Mouse (Mus musculus) heart, embryonic 12.5 days (tissue): ENCODE data around the gene Slc5a10. TPM values are rescaled to one million over a fixed set of nuclear protein-coding genes. Genes with fewer than 3 reads are reported as not detected.

Source experiments
- ATAC-seq: fragments of 200-750 bp; cut with Nextera tagmentation; 2 replicates; pipeline ENCODE4 v1.8.0; 2017; ENCODE audit warnings: moderate TSS enrichment, moderate library complexity; ENCODE audit not compliant: insufficient number of reproducible peaks, low FRiP score
- H3K27ac ChIP-seq: fragments of 300-500 bp; sonication (generic); 2 replicates; pipeline ENCODE4 v1.5.1; 2016; ENCODE audit warnings: mild to moderate bottlenecking, moderate library complexity; ENCODE audit not compliant: poor library complexity, severe bottlenecking
- H3K27me3 ChIP-seq: fragments of 300-500 bp; sonication (generic); replicated peaks from 2 replicates; pipeline ENCODE4 v1.6.1; 2016; ENCODE audit warnings: mild to moderate bottlenecking, moderate library complexity
- H3K36me3 ChIP-seq: fragments of 300-500 bp; sonication (generic); 2 replicates; pipeline ENCODE4 v1.6.1; 2016; ENCODE audit warnings: mild to moderate bottlenecking, moderate library complexity
- H3K4me1 ChIP-seq: fragments of 300-500 bp; sonication (generic); replicated peaks from 2 replicates; pipeline ENCODE4 v1.6.1; 2016; ENCODE audit warnings: mild to moderate bottlenecking
- H3K4me2 ChIP-seq: fragments of 300-500 bp; sonication (generic); 2 replicates; pipeline ENCODE4 v1.6.1; 2016; ENCODE audit warnings: mild to moderate bottlenecking, moderate library complexity
- H3K4me3 ChIP-seq: fragments of 300-500 bp; sonication (generic); 2 replicates; pipeline ENCODE4 v1.5.1; 2016; ENCODE audit warnings: mild to moderate bottlenecking
- H3K9ac ChIP-seq: fragments of 300-500 bp; sonication (generic); 2 replicates; pipeline ENCODE4 v1.6.1; 2016; ENCODE audit warnings: mild to moderate bottlenecking, moderate library complexity
- H3K9me3 ChIP-seq: fragments of 300-500 bp; sonication (generic); replicated peaks from 2 replicates; pipeline ENCODE4 v1.6.1; 2016; ENCODE audit warnings: mild to moderate bottlenecking, moderate library complexity
- WGBS: fragments of 180-500 bp; shearing (Covaris S2); methylation state at CpG from one replicate; pipeline ENCODE4 v1.1.7; 2016; 5-methylcytosine and 5-hydroxymethylcytosine counted together
- polyA plus RNA-seq: library from polyadenylated mRNA; unstranded; fragments of >200 nt; fragmentation: Nextera tagmentation; extraction: Ambion mirVana; gene quantifications from 2 replicates; pipeline ENCODE4 v1.2.1, GENCODE M21; 2016

Gene Slc5a10
- polyA plus RNA-seq, 1 experiment from 2014 or later, result not detected

GRCm38 (mm10) chr11:61732672-61733071 is 12.0 kb upstream of the Slc5a10 start:
- 83% methylated on average over 7 of the region's 7 CpGs for WGBS
- Histone ChIP-seq H3K9ac (no peak overlapping the region), H3K36me3 (peaks cover 81% of the 10 kb centered on the region), H3K4me1 (peaks cover 6% of the 10 kb centered on the region; the same call in 1 of the 2 replicates), H3K27me3 (no peaks in the 10 kb centered on the region), H3K4me3 (no peak overlapping the region), H3K4me2 (no peak overlapping the region), H3K9me3 (no peaks in the 10 kb centered on the region), H3K27ac (no peak overlapping the region)
- ATAC-seq, result no peak

- H3K4me3 ChIP-seq, result no peak overlapping the region
- 11% methylated on average over 2 of the region's 2 CpGs for WGBS
- no peak overlapping the region; the same call in 1 of the 2 replicates for H3K27ac ChIP-seq
- peaks cover 6% of the 10 kb centered on the region; the same call in 1 of the 2 replicates for H3K4me1 ChIP-seq
- no peak for ATAC-seq
- H3K36me3 ChIP-seq, result peaks cover 45% of the 10 kb centered on the region
- no peaks in the 10 kb centered on the region for H3K9me3 ChIP-seq
- H3K27me3 ChIP-seq, result no peaks in the 10 kb centered on the region
- H3K9ac ChIP-seq, result no peak overlapping the region
- no peak overlapping the region for H3K4me2 ChIP-seq
Measured at GRCm38 (mm10) chr11:61728037-61728436, 7.4 kb upstream of the Slc5a10 start.

- H3K9me3 ChIP-seq, result no peaks in the 10 kb centered on the region
- no peaks in the 10 kb centered on the region for H3K27me3 ChIP-seq
- H3K4me2 ChIP-seq, result no peak overlapping the region
- ATAC-seq, result no peak
- 78% methylated on average over 5 of the region's 5 CpGs for WGBS
- no peak overlapping the region for H3K27ac ChIP-seq
- H3K4me3 ChIP-seq, result no peak overlapping the region
- H3K9ac ChIP-seq, result no peak overlapping the region
- H3K4me1 ChIP-seq, result no peaks in the 10 kb centered on the region
- H3K36me3 ChIP-seq, result no peaks in the 10 kb centered on the region
Measured at GRCm38 (mm10) chr11:61722077-61722476, 1.5 kb upstream of the Slc5a10 start.

- Histone ChIP-seq H3K4me3 (no peak overlapping the region), H3K4me2 (no peak overlapping the region), H3K9me3 (no peaks in the 10 kb centered on the region), H3K27ac (no peak overlapping the region), H3K36me3 (no peaks in the 10 kb centered on the region), H3K27me3 (no peaks in the 10 kb centered on the region), H3K9ac (no peak overlapping the region), H3K4me1 (no peaks in the 10 kb centered on the region)
- WGBS, result 77% methylated on average over 8 of the region's 8 CpGs
- no peak for ATAC-seq
Measured at GRCm38 (mm10) chr11:61719826-61720225, 800 bp downstream of the Slc5a10 start.

GRCm38 (mm10) chr11:61719387-61719786 is 1.2 kb downstream of the Slc5a10 start:
- H3K9me3 ChIP-seq, result no peaks in the 10 kb centered on the region

GRCm38 (mm10) chr11:61717990-61718389 is 2.6 kb downstream of the Slc5a10 start:
- no peak overlapping the region for H3K4me2 ChIP-seq
- H3K4me3 ChIP-seq, result no peak overlapping the region
- no peaks in the 10 kb centered on the region for H3K9me3 ChIP-seq
- no peak overlapping the region for H3K9ac ChIP-seq
- H3K27ac ChIP-seq, result no peak overlapping the region
- no peaks in the 10 kb centered on the region for H3K27me3 ChIP-seq
- ATAC-seq, result no peak
- no peaks in the 10 kb centered on the region for H3K36me3 ChIP-seq
- 62% methylated on average over 5 of the region's 5 CpGs for WGBS
- no peaks in the 10 kb centered on the region; the same call in 1 of the 2 replicates for H3K4me1 ChIP-seq

More at GRCm38 (mm10) chr11:61719387-61719786, 1.2 kb downstream of the Slc5a10 start:
- Histone ChIP-seq H3K4me2 (no peak overlapping the region), H3K27ac (no peak overlapping the region), H3K27me3 (no peaks in the 10 kb centered on the region), H3K4me1 (no peaks in the 10 kb centered on the region), H3K9ac (no peak overlapping the region), H3K4me3 (no peak overlapping the region), H3K36me3 (no peaks in the 10 kb centered on the region)
- no peak for ATAC-seq
- 51% methylated on average over 3 of the region's 3 CpGs for WGBS

- WGBS, result 48% methylated on average over 6 of the region's 6 CpGs
Measured at GRCm38 (mm10) chr11:61715130-61715529, 5.5 kb downstream of the Slc5a10 start.

GRCm38 (mm10) chr11:61714346-61715117 is 6.1 kb downstream of the Slc5a10 start:
- Histone ChIP-seq H3K4me1 (no peaks in the 10 kb centered on the region; the same call in 1 of the 2 replicates), H3K9me3 (no peaks in the 10 kb centered on the region), H3K27me3 (no peaks in the 10 kb centered on the region), H3K9ac (no peak overlapping the region), H3K4me3 (no peak overlapping the region), H3K27ac (no peak overlapping the region), H3K36me3 (no peaks in the 10 kb centered on the region), H3K4me2 (no peak overlapping the region)
- whole genome bisulfite sequencing, result 29% methylated on average over 11 of the region's 11 CpGs
- ATAC-seq, result peak; percentile 64

More at GRCm38 (mm10) chr11:61715130-61715529, 5.5 kb downstream of the Slc5a10 start:
- ATAC-seq, result no peak
- no peaks in the 10 kb centered on the region for H3K36me3 ChIP-seq
- no peak overlapping the region for H3K9ac ChIP-seq
- H3K9me3 ChIP-seq, result no peaks in the 10 kb centered on the region
- no peaks in the 10 kb centered on the region for H3K27me3 ChIP-seq
- no peak overlapping the region for H3K4me3 ChIP-seq
- H3K27ac ChIP-seq, result no peak overlapping the region
- H3K4me1 ChIP-seq, result no peaks in the 10 kb centered on the region; the same call in 1 of the 2 replicates
- no peak overlapping the region for H3K4me2 ChIP-seq

GRCm38 (mm10) chr11:61713157-61713855 is 7.3 kb downstream of the Slc5a10 start:
- WGBS, result 56% methylated on average over 15 of the region's 15 CpGs
- no peak overlapping the region for H3K9ac ChIP-seq
- H3K36me3 ChIP-seq, result no peaks in the 10 kb centered on the region
- no peaks in the 10 kb centered on the region for H3K27me3 ChIP-seq
- H3K4me2 ChIP-seq, result no peak overlapping the region
- no peak overlapping the region for H3K4me3 ChIP-seq
- no peak for ATAC-seq
- no peaks in the 10 kb centered on the region; the same call in 1 of the 2 replicates for H3K4me1 ChIP-seq
- H3K9me3 ChIP-seq, result no peaks in the 10 kb centered on the region
- no peak overlapping the region for H3K27ac ChIP-seq

GRCm38 (mm10) chr11:61708928-61709327 is 11.7 kb downstream of the Slc5a10 start:
- WGBS, result 78% methylated on average over 3 of the region's 3 CpGs
- Histone ChIP-seq H3K9ac (no peak overlapping the region), H3K36me3 (no peaks in the 10 kb centered on the region), H3K9me3 (no peaks in the 10 kb centered on the region), H3K4me1 (no peaks in the 10 kb centered on the region; the same call in 1 of the 2 replicates), H3K27me3 (no peaks in the 10 kb centered on the region), H3K4me3 (no peak overlapping the region), H3K4me2 (no peak overlapping the region), H3K27ac (no peak overlapping the region)
- ATAC-seq, result no peak

GRCm38 (mm10) chr11:61706232-61706631 is 14.4 kb downstream of the Slc5a10 start:
- H3K4me2 ChIP-seq, result no peak overlapping the region
- WGBS, result 29% methylated on average over 4 of the region's 4 CpGs
- ATAC-seq, result no peak

More at GRCm38 (mm10) chr11:61706232-61706631, 14.4 kb downstream of the Slc5a10 start:
- Histone ChIP-seq H3K4me1 (no peaks in the 10 kb centered on the region), H3K9ac (no peak overlapping the region), H3K27ac (no peak overlapping the region), H3K4me3 (no peak overlapping the region), H3K36me3 (peaks cover 2% of the 10 kb centered on the region; the same call in 1 of the 2 replicates), H3K9me3 (no peaks in the 10 kb centered on the region), H3K27me3 (no peaks in the 10 kb centered on the region)
